In genomic region chr13:92297021-92297420, GRCm38 (mm10) we compare ENCODE assay signal across 26 mouse cellular contexts. TPM values are rescaled to one million over a fixed set of nuclear protein-coding genes. Genes with fewer than 3 reads are reported as not detected.
"Had no signal": no experiment of that assay in that cellular context is flagged by ENCODE, and none has a peak within 500 bp of the region (broad histone marks: within the 10 kb centered on the region; RNA-seq: fewer than 3 reads in every experiment).

No protein-coding gene starts in this region.

- H3K27me3 ChIP-seq: kidney, embryonic 15.5 days; limb, embryonic 12.5 days; limb, embryonic 15.5 days; liver, embryonic 13.5 days; midbrain, embryonic 12.5 days; midbrain, embryonic 15.5 days; neural tube, embryonic 12.5 days; neural tube, embryonic 15.5 days had no signal

- H3K27ac ChIP-seq: limb, embryonic 12.5 days; limb, embryonic 15.5 days; liver, embryonic 13.5 days; macrophage; midbrain, embryonic 12.5 days; midbrain, embryonic 15.5 days; neural tube, embryonic 12.5 days; neural tube, embryonic 15.5 days; stomach, postnatal 0 days had no signal

- DNase-seq: kidney, adult 8-10 months; kidney, postnatal 10 days; kidney, postnatal 36 days; left cerebral cortex, postnatal 4 days; liver, embryonic 13.5 days; lung, embryonic 14.5 days; lung, postnatal 10 days; right cerebral cortex, adult 18-20 months; right cerebral cortex, postnatal 14 days; right cerebral cortex, postnatal 4 days; thymus, adult 2 months; thymus, postnatal 14 days; thymus, postnatal 4 days had no signal

- ATAC-seq: midbrain, embryonic 15.5 days had no signal

- H3K9me3 ChIP-seq: kidney, embryonic 15.5 days; limb, embryonic 12.5 days; limb, embryonic 15.5 days; liver, embryonic 13.5 days; midbrain, embryonic 12.5 days; midbrain, embryonic 15.5 days; neural tube, embryonic 12.5 days; neural tube, embryonic 15.5 days had no signal

- H3K4me1 ChIP-seq: limb, embryonic 15.5 days; midbrain, embryonic 12.5 days; midbrain, embryonic 15.5 days; neural tube, embryonic 12.5 days; neural tube, embryonic 15.5 days had no signal

- H3K9ac ChIP-seq: kidney, embryonic 15.5 days; limb, embryonic 12.5 days; limb, embryonic 15.5 days; liver, embryonic 13.5 days; lung, embryonic 14.5 days; midbrain, embryonic 12.5 days; midbrain, embryonic 15.5 days; neural tube, embryonic 12.5 days; neural tube, embryonic 15.5 days had no signal

- H3K4me3 ChIP-seq: kidney, embryonic 15.5 days; limb, embryonic 12.5 days; limb, embryonic 15.5 days; liver, embryonic 13.5 days; midbrain, embryonic 12.5 days; midbrain, embryonic 15.5 days; neural tube, embryonic 12.5 days; neural tube, embryonic 15.5 days had no signal

- H3K4me2 ChIP-seq: kidney, embryonic 15.5 days; limb, embryonic 12.5 days; limb, embryonic 15.5 days; liver, embryonic 13.5 days; lung, embryonic 14.5 days; midbrain, embryonic 12.5 days; midbrain, embryonic 15.5 days; neural tube, embryonic 12.5 days; neural tube, embryonic 15.5 days had no signal

RNA-seq across cellular contexts. Expression of gene Gm20379, which starts 8.8 kb away (rescaled TPM):
- total RNA-seq: layer of hippocampus, postnatal 14 days; left cerebral cortex, adult 8-10 months; left cerebral cortex, postnatal 14 days; left cerebral cortex, postnatal 4 days; megakaryocyte, adult 5-6 weeks had no signal
- polyA plus RNA-seq: macrophage; thymus, adult 2 months had no signal
